Mouse (Mus musculus): ENCODE results near the gene Cpsf4l.

DNA sequence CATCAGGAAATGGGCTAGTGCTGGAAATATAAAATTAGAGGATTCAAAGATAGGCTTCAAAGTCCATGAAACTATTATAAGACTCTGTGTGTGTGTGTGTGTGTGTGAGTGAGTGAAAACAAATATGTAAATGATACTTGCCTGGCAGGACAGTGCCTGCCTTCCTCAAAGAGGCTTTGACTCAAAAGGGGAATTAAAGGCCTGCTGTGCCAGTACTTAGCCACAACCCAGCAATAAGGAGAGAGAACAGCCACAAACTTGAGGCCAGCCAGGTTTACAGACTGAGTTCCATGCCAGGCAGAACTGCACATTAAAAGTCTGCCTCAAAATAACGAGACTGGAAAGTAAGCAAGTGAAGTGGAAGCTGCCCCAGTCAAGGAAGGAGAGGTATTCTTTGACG lies 33.0 kb downstream of the Cpsf4l start:
- TF ChIP-seq HCFC1 (IDR thresholded peaks at IDR 0.05; ENCODE audit: borderline replicate concordance, insufficient read depth, low read length) = no peak
- TF ChIP-seq ZC3H11A (IDR thresholded peaks at IDR 0.05; ENCODE audit: borderline replicate concordance, low read depth, low read length) = no peak
- no peak for TF ChIP-seq MAFK (IDR thresholded peaks at IDR 0.05; ENCODE audit: insufficient read depth, low read depth, low read length)
- no peak for TF ChIP-seq CHD2 (IDR thresholded peaks at IDR 0.05; ENCODE audit: low read depth, low read length)
